Mouse (Mus musculus) heart, postnatal 14 days (tissue): Measurements from ENCODE around the gene Cep89. TPM values are rescaled to one million over a fixed set of nuclear protein-coding genes. Genes with fewer than 3 reads are reported as not detected.
A peak's percentile ranks its signal among the peaks of the same experiment; 100 is the strongest.

Source experiments
- DNase-seq, 2 experiments: peaks; one replicate each; pipeline ENCODE4 v3.0.0; 2021 to 2022
- intact Hi-C: fragments of 180-260 bp; cut with DNase I; formaldehyde crosslinking; loops from one replicate; pipeline ENCODE4 v1.15.1; 2025
- long read RNA-seq, 2 experiments: library from polyadenylated mRNA; stranded (forward); transcript quantifications; one replicate each; pipeline ENCODE4 v2.0.0; 2021
- total RNA-seq, 2 experiments: library from RNA; stranded (reverse); gene quantifications; 2 replicates each; pipeline ENCODE4 v1.2.3; 2021

Cep89 gene
- 10 to 100 TPM; 14.1 to 15.4 TPM for total RNA-seq
- long read RNA-seq, experiment 1, transcript Cep89-201 (19 exons, 2,610 nt), result major isoform, 12 of 36 reads
- long read RNA-seq, experiment 1, partial matches to known transcripts, result 5 of 36 reads
- long read RNA-seq, experiment 1, other reads (novel, unspliced or antisense), result 18 of 36 reads
- long read RNA-seq, experiment 2, transcript Cep89-201 (19 exons, 2,610 nt), result major isoform, 10 of 30 reads
- long read RNA-seq, experiment 2, partial matches to known transcripts, result 3 of 30 reads
- long read RNA-seq, experiment 2, other reads (novel, unspliced or antisense), result 17 of 30 reads

- intact Hi-C loops, result no loop called here
- peak; percentile 90 to 95 for DNase-seq
Measured at GRCm38 (mm10) chr7:35396542-35397168, at the start of gene Cep89, which contains the start of gene Faap24. Gene Cep89 (plus strand): TSS chr7:35397035. Gene Faap24 (minus strand): TSS chr7:35396836.

GRCm38 (mm10) chr7:35347918-35348700 lies 48.7 kb upstream of the Cep89 start:
- intact Hi-C loops, result no loop called here
- DNase-seq, result no peak

GRCm38 (mm10) chr7:35349022-35349421 lies 47.8 kb upstream of the Cep89 start:
- no peak for DNase-seq
- intact Hi-C loops, result no loop called here

- no peak for DNase-seq
- intact Hi-C loops, result no loop called here
Measured at GRCm38 (mm10) chr7:35349886-35350684, 46.8 kb upstream of the Cep89 start.

GRCm38 (mm10) chr7:35351155-35351554 lies 45.7 kb upstream of the Cep89 start:
- DNase-seq, result no peak
- intact Hi-C loops, result no loop called here

- intact Hi-C loops, result no loop called here
- DNase-seq, result no peak
Measured at GRCm38 (mm10) chr7:35353306-35353705, 43.5 kb upstream of the Cep89 start.

GRCm38 (mm10) chr7:35355303-35355872 lies 41.4 kb upstream of the Cep89 start:
- no peak for DNase-seq
- intact Hi-C loops, result no loop called here

- no peak for DNase-seq
- intact Hi-C loops, result no loop called here
Measured at GRCm38 (mm10) chr7:35357621-35358020, 39.2 kb upstream of the Cep89 start.

GRCm38 (mm10) chr7:35362253-35362652 lies 34.6 kb upstream of the Cep89 start:
- DNase-seq, result no peak
- intact Hi-C loops, result no loop called here

- intact Hi-C loops, result no loop called here
- no peak for DNase-seq
Measured at GRCm38 (mm10) chr7:35362868-35363267, 34.0 kb upstream of the Cep89 start.

- no peak for DNase-seq
- intact Hi-C loops, result no loop called here
Measured at GRCm38 (mm10) chr7:35365161-35365910, 31.5 kb upstream of the Cep89 start.

- intact Hi-C loops, result no loop called here
- DNase-seq, result no peak
Measured at GRCm38 (mm10) chr7:35371096-35371495, 25.7 kb upstream of the Cep89 start.

- no peak for DNase-seq
- intact Hi-C loops, result no loop called here
Measured at GRCm38 (mm10) chr7:35372483-35373017, 24.3 kb upstream of the Cep89 start.

- intact Hi-C loops, result no loop called here
Measured at GRCm38 (mm10) chr7:35373146-35373989, 23.5 kb upstream of the Cep89 start.

GRCm38 (mm10) chr7:35374265-35374664 lies 22.6 kb upstream of the Cep89 start:
- DNase-seq, result no peak
- intact Hi-C loops, result no loop called here

More at GRCm38 (mm10) chr7:35373146-35373989, 23.5 kb upstream of the Cep89 start:
- no peak for DNase-seq

GRCm38 (mm10) chr7:35376623-35377022 lies 20.2 kb upstream of the Cep89 start:
- intact Hi-C loops, result no loop called here
- DNase-seq, result no peak

- DNase-seq, result peak in 1 of 2 experiments; percentile 15
Measured at GRCm38 (mm10) chr7:35379492-35380119, 17.2 kb upstream of the Cep89 start.

GRCm38 (mm10) chr7:35380351-35380750 lies 16.5 kb upstream of the Cep89 start:
- DNase-seq, result peak in 1 of 2 experiments; percentile 34
- intact Hi-C loops, result no loop called here

More at GRCm38 (mm10) chr7:35379492-35380119, 17.2 kb upstream of the Cep89 start:
- intact Hi-C loops, result no loop called here
